Mouse (Mus musculus) stomach, embryonic 15.5 days (tissue): ENCODE measurements around the gene Palmd. TPM values are rescaled to one million over a fixed set of nuclear protein-coding genes. Genes with fewer than 3 reads are reported as not detected.

Experiments
- ATAC-seq: fragments of 200-750 bp; cut with Nextera tagmentation; 2 replicates; pipeline ENCODE4 v1.8.0; 2017; ENCODE audit warnings: low read depth, moderate number of reproducible peaks, moderate TSS enrichment; ENCODE audit not compliant: insufficient read depth, low FRiP score
- H3K27ac ChIP-seq: fragments of 300-500 bp; sonication (generic); 2 replicates; pipeline ENCODE4 v1.5.1; 2015; ENCODE audit warnings: mild to moderate bottlenecking, inconsistent platforms
- H3K27me3 ChIP-seq: fragments of 300-500 bp; sonication (generic); replicated peaks from 2 replicates; pipeline ENCODE4 v1.6.1; 2015; ENCODE audit warnings: inconsistent platforms
- H3K36me3 ChIP-seq: fragments of 300-500 bp; sonication (generic); 2 replicates; pipeline ENCODE4 v1.6.1; 2015; ENCODE audit warnings: inconsistent platforms
- H3K4me1 ChIP-seq: fragments of 300-500 bp; sonication (generic); 2 replicates; pipeline ENCODE4 v1.6.1; 2015; ENCODE audit warnings: inconsistent platforms
- H3K4me2 ChIP-seq: fragments of 300-500 bp; sonication (generic); 2 replicates; pipeline ENCODE4 v1.6.1; 2015; ENCODE audit warnings: mild to moderate bottlenecking, inconsistent platforms
- H3K4me3 ChIP-seq: fragments of 300-500 bp; sonication (generic); replicated peaks from 2 replicates; pipeline ENCODE4 v1.5.1; 2015; ENCODE audit warnings: inconsistent platforms
- H3K9ac ChIP-seq: fragments of 300-500 bp; sonication (generic); 2 replicates; pipeline ENCODE4 v1.6.1; 2015; ENCODE audit warnings: inconsistent platforms
- H3K9me3 ChIP-seq: fragments of 300-500 bp; sonication (generic); 2 replicates; pipeline ENCODE4 v1.6.1; 2016; ENCODE audit warnings: inconsistent platforms
- WGBS: fragments of 180-500 bp; shearing (Covaris S2); methylation state at CpG from one replicate; pipeline ENCODE4 v1.1.7; 2015; 5-methylcytosine and 5-hydroxymethylcytosine counted together
- polyA plus RNA-seq: library from polyadenylated mRNA; unstranded; fragments of >200 nt; fragmentation: Nextera tagmentation; extraction: Ambion mirVana; gene quantifications from 2 replicates; pipeline ENCODE4 v1.2.1, GENCODE M21; 2015

Palmd gene
- polyA plus RNA-seq, 1 experiment from 2014 or later = 6.6 TPM

DNA sequence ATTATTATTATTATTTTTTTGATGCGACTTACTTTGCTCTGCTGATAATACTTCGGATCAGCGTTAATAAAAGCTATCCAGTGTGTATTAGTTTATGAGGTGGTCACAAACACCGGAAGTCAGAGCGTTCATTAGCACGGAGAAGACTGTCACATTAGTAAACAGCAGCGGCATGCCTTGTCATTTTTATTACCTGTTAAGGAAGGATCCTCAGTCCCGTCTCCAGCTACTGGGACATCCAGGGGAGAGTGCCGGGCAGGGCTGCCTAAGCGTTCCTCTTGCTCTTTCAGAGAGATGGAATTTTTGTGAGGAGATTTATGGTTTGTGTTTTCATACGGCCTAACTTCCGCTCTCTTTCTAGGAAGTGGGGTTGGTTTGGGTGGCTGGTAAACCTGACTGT is 45.7 kb downstream of the Palmd start:
- H3K4me2 ChIP-seq = no peak overlapping the region
- H3K4me1 ChIP-seq = no peaks in the 10 kb centered on the region
- H3K9me3 ChIP-seq = no peaks in the 10 kb centered on the region
- no peak for ATAC-seq
- no peak overlapping the region for H3K4me3 ChIP-seq
- WGBS = 50% methylated on average over 12 of the region's 12 CpGs
- H3K27me3 ChIP-seq = no peaks in the 10 kb centered on the region
- no peak overlapping the region for H3K9ac ChIP-seq
- no peak overlapping the region for H3K27ac ChIP-seq
- H3K36me3 ChIP-seq = no peaks in the 10 kb centered on the region

DNA sequence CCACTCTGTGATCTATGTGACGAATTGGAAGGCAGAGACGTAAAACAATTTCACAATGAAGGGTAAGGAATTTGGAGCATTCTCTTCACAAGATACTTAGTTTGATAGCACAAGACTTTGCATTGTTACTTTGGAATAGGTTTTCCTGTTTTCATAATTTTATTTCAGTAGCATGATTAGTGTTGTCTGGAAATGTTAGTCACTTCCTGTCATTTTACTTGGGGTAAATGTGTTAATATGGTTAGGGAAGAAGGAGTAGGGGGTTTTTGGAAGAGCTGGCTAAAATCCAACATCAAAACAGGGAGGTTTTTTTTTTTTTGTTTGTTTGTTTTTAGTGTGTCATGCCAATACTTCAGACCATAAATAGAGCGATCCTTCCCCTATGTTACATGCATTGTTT is 47.3 kb downstream of the Palmd start:
- Histone ChIP-seq H3K27ac (no peak overlapping the region), H3K4me3 (no peak overlapping the region), H3K9ac (no peak overlapping the region), H3K4me2 (no peak overlapping the region), H3K27me3 (no peaks in the 10 kb centered on the region), H3K9me3 (no peaks in the 10 kb centered on the region), H3K36me3 (no peaks in the 10 kb centered on the region), H3K4me1 (no peaks in the 10 kb centered on the region)
- WGBS = 85% methylated on average over 3 of the region's 3 CpGs
- ATAC-seq = no peak

DNA sequence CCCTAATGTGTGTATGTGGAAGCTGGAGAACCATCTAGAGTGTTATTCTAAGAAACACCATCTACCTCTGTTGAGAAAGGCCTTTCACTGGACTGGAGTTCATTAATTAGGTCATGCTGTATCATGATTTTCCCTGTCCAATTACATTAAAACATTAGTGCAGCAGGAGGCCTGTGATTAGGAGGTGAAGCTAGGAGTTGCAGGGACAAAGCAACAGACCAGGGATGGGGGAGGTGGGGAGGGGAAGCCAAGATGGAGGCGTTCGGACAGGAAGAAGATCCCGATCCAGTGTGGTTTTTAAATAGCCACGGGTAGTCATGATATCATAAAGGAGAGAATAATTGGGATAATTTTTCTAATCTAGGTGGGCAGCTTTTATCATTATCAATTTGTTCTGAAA is 51.8 kb downstream of the Palmd start:
- ATAC-seq = no peak
- Histone ChIP-seq H3K4me2 (no peak overlapping the region), H3K9ac (no peak overlapping the region), H3K4me3 (no peak overlapping the region), H3K27ac (no peak overlapping the region), H3K27me3 (no peaks in the 10 kb centered on the region), H3K36me3 (no peaks in the 10 kb centered on the region), H3K9me3 (no peaks in the 10 kb centered on the region), H3K4me1 (no peaks in the 10 kb centered on the region)
- 91% methylated on average over 4 of the region's 4 CpGs for WGBS

DNA sequence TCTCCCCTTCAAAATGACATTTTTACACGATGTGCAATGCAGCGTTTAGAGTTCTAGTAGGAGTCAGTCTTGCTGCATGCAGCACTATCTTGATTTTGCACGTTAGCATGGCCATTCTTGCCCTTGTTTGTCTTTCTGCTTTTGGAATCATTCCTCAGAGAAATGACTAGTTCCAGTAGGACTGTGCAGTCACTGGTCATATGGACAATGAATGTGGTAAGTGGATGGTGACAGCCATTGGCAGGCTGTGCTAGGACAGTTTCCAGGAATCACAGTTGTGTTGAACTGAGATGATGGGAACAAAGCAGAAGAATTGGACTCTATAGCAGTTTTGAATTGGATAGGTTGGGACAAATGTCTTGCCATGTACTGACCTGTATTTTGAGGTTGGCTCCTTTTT is 53.9 kb downstream of the Palmd start:
- Histone ChIP-seq H3K4me3 (no peak overlapping the region), H3K4me2 (no peak overlapping the region), H3K27ac (no peak overlapping the region), H3K36me3 (no peaks in the 10 kb centered on the region), H3K27me3 (no peaks in the 10 kb centered on the region), H3K4me1 (no peaks in the 10 kb centered on the region), H3K9ac (no peak overlapping the region), H3K9me3 (no peaks in the 10 kb centered on the region)
- 70% methylated on average over 3 of the region's 3 CpGs for WGBS
- no peak for ATAC-seq

DNA sequence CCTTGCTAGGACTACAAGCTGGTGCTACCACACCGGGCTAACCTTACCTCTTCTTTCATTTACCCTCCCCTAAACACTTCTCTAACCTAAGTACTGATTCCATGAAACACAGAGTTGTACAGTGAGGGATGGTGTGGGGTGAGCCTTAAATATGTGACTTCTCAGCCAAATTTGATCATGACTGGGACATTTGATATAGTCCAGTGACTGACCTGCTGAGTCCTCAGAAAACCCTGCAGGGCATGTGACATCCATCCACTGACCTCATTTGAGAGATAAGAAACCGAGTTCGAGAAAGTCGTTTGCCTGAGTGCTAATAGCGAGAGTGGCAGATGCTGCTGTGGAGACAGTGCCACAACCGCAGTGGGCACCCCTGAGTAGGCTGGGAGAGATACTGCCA is 54.4 kb downstream of the Palmd start:
- ATAC-seq = no peak
- H3K4me1 ChIP-seq = no peaks in the 10 kb centered on the region

DNA sequence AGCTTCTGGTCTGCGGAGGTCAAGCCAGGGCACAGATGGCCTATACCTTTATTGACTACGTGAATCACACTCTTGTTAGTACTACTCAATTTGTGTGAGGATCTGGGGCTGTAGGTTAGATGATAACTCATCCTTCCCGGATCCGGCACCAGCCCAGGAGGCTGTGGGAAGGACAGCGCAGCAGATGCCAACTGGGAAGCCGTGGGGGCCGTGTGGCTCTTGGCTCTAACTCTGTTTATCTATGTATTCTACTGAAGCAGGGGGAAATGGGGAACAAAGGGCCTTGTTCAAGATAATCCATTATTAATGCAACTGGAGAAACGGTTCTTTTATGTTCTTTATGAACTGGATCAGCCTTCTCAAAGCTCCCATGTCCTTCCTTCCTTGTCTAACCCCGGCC is 62.2 kb downstream of the Palmd start:
- H3K9ac ChIP-seq = no peak overlapping the region
- no peak overlapping the region for H3K4me2 ChIP-seq
- no peak overlapping the region for H3K4me3 ChIP-seq
- H3K9me3 ChIP-seq = no peaks in the 10 kb centered on the region
- 83% methylated on average over 9 of the region's 9 CpGs for WGBS
- H3K36me3 ChIP-seq = no peaks in the 10 kb centered on the region
- ATAC-seq = no peak
- no peaks in the 10 kb centered on the region for H3K27me3 ChIP-seq
- no peak overlapping the region for H3K27ac ChIP-seq
- no peaks in the 10 kb centered on the region for H3K4me1 ChIP-seq

More for the DNA sequence above, 54.4 kb downstream of the Palmd start:
- no peaks in the 10 kb centered on the region for H3K27me3 ChIP-seq
- H3K36me3 ChIP-seq = no peaks in the 10 kb centered on the region
- no peak overlapping the region for H3K4me3 ChIP-seq
- no peak overlapping the region for H3K27ac ChIP-seq
- no peak overlapping the region for H3K4me2 ChIP-seq
- WGBS = 79% methylated on average over 6 of the region's 6 CpGs
- H3K9ac ChIP-seq = no peak overlapping the region
- no peaks in the 10 kb centered on the region for H3K9me3 ChIP-seq

DNA sequence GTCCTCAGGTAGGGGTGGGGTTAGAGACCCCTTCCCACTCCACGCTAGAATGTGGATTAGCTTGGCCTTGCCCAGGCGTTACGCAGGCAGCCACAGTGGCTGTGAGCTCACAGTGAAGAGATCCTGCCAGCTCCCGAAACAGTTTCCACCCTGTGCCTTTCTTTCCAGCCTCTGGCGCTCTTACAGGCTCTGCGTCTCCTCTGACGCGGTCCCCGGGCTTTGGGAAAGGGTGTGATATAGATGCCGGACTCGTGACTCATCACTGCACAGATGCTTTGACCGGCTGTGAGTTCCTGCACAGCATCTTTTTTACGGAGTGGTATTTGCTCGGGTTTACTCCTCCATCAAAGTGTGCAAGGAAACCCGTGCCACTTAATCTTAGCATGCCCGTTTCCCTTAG is 62.9 kb downstream of the Palmd start:
- no peaks in the 10 kb centered on the region for H3K27me3 ChIP-seq
- no peak for ATAC-seq
- H3K4me3 ChIP-seq = no peak overlapping the region
- WGBS = 84% methylated on average over 16 of the region's 16 CpGs
- H3K36me3 ChIP-seq = no peaks in the 10 kb centered on the region
- no peak overlapping the region for H3K4me2 ChIP-seq
- no peak overlapping the region for H3K9ac ChIP-seq
- no peaks in the 10 kb centered on the region for H3K9me3 ChIP-seq
- no peaks in the 10 kb centered on the region for H3K4me1 ChIP-seq
- H3K27ac ChIP-seq = no peak overlapping the region

DNA sequence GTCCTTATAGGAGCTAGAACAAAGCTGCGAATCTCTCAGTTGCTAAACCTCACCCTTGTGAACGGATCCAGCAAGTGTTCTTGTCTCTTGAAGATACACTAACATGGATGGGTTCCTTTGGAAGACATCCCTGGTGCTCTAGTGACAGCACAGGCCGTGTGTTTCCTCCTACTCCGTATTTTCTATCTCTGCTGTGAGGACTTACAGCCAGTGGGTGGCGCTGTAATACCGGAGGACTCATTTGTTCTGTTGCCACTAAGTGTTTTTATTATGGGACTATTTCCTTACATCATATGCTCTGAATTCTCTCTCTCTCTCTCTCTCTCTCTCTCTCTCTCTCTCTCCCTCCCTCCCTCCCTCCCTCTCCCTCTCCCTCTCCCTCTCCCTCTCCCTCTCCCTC is 64.6 kb downstream of the Palmd start:
- H3K27ac ChIP-seq = no peak overlapping the region
- WGBS = 27% methylated on average over 6 of the region's 6 CpGs
- no peak overlapping the region for H3K9ac ChIP-seq
- ATAC-seq = no peak
- H3K9me3 ChIP-seq = no peaks in the 10 kb centered on the region
- H3K4me1 ChIP-seq = no peaks in the 10 kb centered on the region
- no peak overlapping the region for H3K4me2 ChIP-seq
- H3K36me3 ChIP-seq = no peaks in the 10 kb centered on the region
- no peak overlapping the region for H3K4me3 ChIP-seq
- H3K27me3 ChIP-seq = no peaks in the 10 kb centered on the region

DNA sequence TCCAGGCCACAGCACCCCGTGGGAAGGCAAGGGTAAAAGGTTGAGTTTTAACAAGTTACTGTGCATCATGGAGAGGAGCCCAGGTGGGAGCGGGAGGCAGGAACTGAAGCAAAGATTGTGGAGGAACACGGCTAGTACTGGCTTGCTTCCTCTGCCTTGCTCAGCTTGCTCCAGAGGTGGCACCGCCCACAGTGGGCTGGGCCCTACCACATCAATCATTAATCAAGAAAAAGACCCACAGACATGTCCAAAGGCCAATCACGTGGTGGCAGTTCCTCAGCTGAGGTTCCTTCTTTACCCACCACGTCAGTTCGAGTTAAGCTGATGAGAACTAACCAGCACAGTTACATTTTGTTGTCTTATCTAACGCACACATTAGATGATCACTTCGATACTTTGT is 75.9 kb downstream of the Palmd start:
- WGBS = 65% methylated on average over 9 of the region's 9 CpGs
- no peak; the same call in 1 of the 2 replicates for ATAC-seq
- H3K4me3 ChIP-seq = no peak overlapping the region
- H3K36me3 ChIP-seq = no peaks in the 10 kb centered on the region
- no peaks in the 10 kb centered on the region for H3K9me3 ChIP-seq
- H3K4me1 ChIP-seq = no peaks in the 10 kb centered on the region
- H3K27ac ChIP-seq = no peak overlapping the region
- H3K27me3 ChIP-seq = no peaks in the 10 kb centered on the region
- H3K9ac ChIP-seq = no peak overlapping the region
- H3K4me2 ChIP-seq = no peak overlapping the region

DNA sequence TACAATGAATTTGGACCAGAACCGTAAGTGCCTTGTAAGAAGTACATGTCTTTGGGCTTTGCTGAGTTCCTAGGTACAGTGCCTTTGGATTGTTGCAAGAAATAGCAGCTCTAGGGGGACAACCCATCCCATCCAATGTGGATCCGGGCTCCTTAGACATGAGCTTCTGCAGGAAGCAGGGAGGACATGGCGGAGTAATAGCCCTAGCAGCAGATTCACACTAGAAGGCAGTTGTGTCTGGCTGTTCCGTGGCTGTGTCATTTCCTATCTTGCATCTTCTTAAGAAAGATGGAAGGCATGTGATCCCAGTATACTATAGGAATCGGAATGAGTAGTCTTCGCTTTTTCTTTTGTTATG is 76.6 kb downstream of the Palmd start:
- Histone ChIP-seq H3K4me3 (no peak overlapping the region), H3K36me3 (no peaks in the 10 kb centered on the region), H3K9ac (no peak overlapping the region), H3K9me3 (no peaks in the 10 kb centered on the region), H3K27ac (no peak overlapping the region), H3K4me1 (no peaks in the 10 kb centered on the region), H3K4me2 (no peak overlapping the region), H3K27me3 (no peaks in the 10 kb centered on the region)
- 94% methylated on average over 6 of the region's 6 CpGs for WGBS
- ATAC-seq = no peak

DNA sequence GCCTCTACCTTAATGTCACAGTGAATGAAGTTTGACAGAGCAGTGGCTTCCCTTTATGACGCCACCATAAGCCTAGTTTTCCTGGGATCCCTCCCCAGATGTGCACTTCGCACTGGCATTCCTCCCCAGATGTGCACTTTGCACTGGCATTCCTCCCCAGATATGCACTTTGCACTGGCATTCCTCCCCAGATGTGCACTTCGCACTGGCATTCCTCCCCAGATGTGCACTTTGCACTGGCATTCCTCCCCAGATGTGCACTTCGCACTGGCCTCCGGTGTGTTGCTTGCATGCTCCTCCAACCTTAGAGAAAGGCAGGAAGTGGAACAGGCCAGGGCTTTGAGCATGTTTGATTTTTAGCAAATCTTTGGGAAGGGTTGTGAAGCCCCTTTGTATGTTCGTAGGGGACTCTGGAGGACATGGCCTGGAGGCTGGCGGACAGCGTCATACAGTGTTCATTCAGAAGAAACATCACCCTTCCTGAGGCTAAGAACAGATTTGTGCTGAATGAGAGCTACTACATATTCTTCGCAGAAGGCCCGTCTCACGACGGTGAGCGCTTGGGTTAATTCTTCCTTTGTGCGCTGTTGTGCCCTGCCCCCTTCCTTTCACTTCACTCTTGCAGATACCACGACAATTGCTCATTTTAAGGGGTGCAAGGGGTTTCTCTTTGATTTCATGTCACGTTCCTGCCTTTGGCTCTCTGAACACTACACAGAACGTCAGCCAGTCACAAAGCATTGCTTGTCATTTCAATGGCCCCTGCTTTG is 77.2 kb downstream of the Palmd start:
- Histone ChIP-seq H3K9me3 (no peaks in the 10 kb centered on the region), H3K9ac (no peak overlapping the region), H3K36me3 (no peaks in the 10 kb centered on the region), H3K27ac (no peak overlapping the region), H3K4me3 (no peak overlapping the region), H3K27me3 (no peaks in the 10 kb centered on the region), H3K4me2 (no peak overlapping the region), H3K4me1 (no peaks in the 10 kb centered on the region)
- ATAC-seq = no peak
- 85% methylated on average over 17 of the region's 17 CpGs for WGBS

DNA sequence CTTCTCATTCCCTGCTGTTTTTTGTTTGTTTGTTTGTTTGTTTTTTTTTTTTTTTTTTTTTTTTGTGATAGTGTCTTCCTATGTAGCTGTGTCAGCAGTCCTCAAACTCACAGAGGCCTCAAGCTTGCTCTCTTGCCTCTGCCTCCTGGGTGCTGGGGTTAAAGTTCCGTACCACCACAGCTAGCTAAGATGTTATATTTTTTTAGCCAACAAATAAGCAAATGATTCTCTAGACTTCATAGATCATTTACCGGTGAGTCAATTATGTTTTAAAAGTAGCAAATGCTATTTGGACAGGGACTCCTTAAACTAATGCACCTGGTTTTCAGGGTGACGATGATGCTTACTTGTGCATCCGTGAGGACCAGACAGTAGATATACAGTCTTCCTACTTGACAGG is 78.2 kb downstream of the Palmd start:
- Histone ChIP-seq H3K9me3 (no peaks in the 10 kb centered on the region), H3K36me3 (no peaks in the 10 kb centered on the region), H3K4me3 (no peak overlapping the region), H3K4me2 (no peak overlapping the region), H3K27ac (no peak overlapping the region), H3K27me3 (no peaks in the 10 kb centered on the region), H3K9ac (no peak overlapping the region), H3K4me1 (no peaks in the 10 kb centered on the region)
- 91% methylated on average over 4 of the region's 4 CpGs for whole genome bisulfite sequencing
- no peak for ATAC-seq

DNA sequence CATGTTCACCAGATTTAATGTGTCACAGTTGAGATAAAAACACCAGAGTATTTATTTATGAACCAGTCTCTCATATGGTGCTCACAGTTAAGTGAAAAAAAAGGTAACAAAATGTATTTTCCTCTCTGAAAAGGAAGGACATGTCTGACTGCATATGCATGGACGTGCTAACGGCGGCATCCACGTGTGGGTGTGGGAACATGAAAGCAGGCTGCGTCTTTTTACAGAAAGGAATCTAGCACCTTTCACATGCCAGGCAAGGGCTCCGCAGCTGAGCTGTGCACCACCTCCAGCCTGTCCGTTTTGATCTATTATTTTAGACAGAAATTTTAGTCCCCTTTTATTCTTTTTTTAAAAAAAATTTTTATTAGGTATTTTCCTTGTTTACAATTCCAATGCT is 79.4 kb downstream of the Palmd start:
- H3K9me3 ChIP-seq = no peaks in the 10 kb centered on the region
- ATAC-seq = no peak
- WGBS = 90% methylated on average over 7 of the region's 7 CpGs

More for the DNA sequence above, 79.4 kb downstream of the Palmd start:
- Histone ChIP-seq H3K27me3 (no peaks in the 10 kb centered on the region), H3K4me1 (no peaks in the 10 kb centered on the region), H3K36me3 (no peaks in the 10 kb centered on the region), H3K4me3 (no peak overlapping the region), H3K4me2 (no peak overlapping the region), H3K9ac (no peak overlapping the region), H3K27ac (no peak overlapping the region)
